ENCODE assay signal across 20 mouse cellular contexts in genomic region chr17:86377863-86378262, GRCm38 (mm10).
DNase-seq lines count a peak whose midpoint lies in the region; ATAC-seq and TF ChIP-seq lines count a peak whose summit lies in the region.
"Had no signal": no experiment of that assay in that cellular context is flagged by ENCODE, and none has a peak within 500 bp of the region (broad histone marks: within the 10 kb centered on the region; RNA-seq: fewer than 3 reads in every experiment).

No protein-coding gene starts in this region.

- H3K4me1 ChIP-seq in forebrain, embryonic 15.5 days, result peaks cover 19% of the 10 kb centered on the region
- H3K4me1 ChIP-seq in forebrain, embryonic 10.5 days, result peaks cover 38% of the 10 kb centered on the region
- H3K4me1 ChIP-seq in spleen, adult 2 months (ENCODE audit: control insufficient read depth, insufficient read depth, insufficient read length), result peaks cover 40% of the 10 kb centered on the region; the same call in 1 of the 2 replicates

- ATAC-seq in forebrain, embryonic 15.5 days (replicated peaks), result 0 out of 2 replicates have a peak, but pooled peaks have one; percentile 21
- ATAC-seq: intestine, postnatal 0 days had no signal

- no peak overlapping the region for H3K4me3 ChIP-seq in forebrain, embryonic 15.5 days
- no peak overlapping the region for H3K4me3 ChIP-seq in forebrain, embryonic 10.5 days
- H3K4me3 ChIP-seq in layer of hippocampus, adult 2 months, result no peak overlapping the region
- H3K4me3 ChIP-seq in spleen, adult 2 months (ENCODE audit: extremely low read depth, insufficient read depth, insufficient read length), result no peak overlapping the region
- H3K4me3 ChIP-seq: embryonic facial prominence, embryonic 12.5 days; erythroblast, embryonic 14.5 days; heart, embryonic 12.5 days; liver, embryonic 15.5 days had no signal

- TF ChIP-seq CTCF in layer of hippocampus, adult 2 months (conservative IDR thresholded peaks at IDR 0.05), result no peak
- TF ChIP-seq CTCF in spleen, adult 2 months (IDR thresholded peaks at IDR 0.05; ENCODE audit: extremely low read depth, insufficient read depth, insufficient read length, insufficient replicate concordance), result no peak

- H3K9ac ChIP-seq in forebrain, embryonic 15.5 days (replicated peaks), result no peak overlapping the region
- H3K9ac ChIP-seq: embryonic facial prominence, embryonic 12.5 days; heart, embryonic 12.5 days; liver, embryonic 15.5 days had no signal

- no peak for DNase-seq in forebrain, embryonic 10.5 days (ENCODE audit: extremely low spot score, low spot score)
- DNase-seq in layer of hippocampus, adult 2 months (ENCODE audit: low spot score in 2 of 2), result no peak
- no peak for DNase-seq in layer of hippocampus, postnatal 25 days (ENCODE audit: extremely low spot score in 1 of 2, low spot score in 1 of 2)
- DNase-seq in spleen, adult 2 months (ENCODE audit: low read depth in 1 of 2, low spot score in 2 of 2), result no peak
- no peak for DNase-seq in spleen, adult 18-20 months
- DNase-seq in frontal cortex, postnatal 36 days (ENCODE audit: low spot score in 2 of 2), result no peak
- DNase-seq: adrenal gland, adult 2 months; cerebellum, adult 11-12 months; gastrocnemius, postnatal 10 days; heart, postnatal 14 days; kidney, postnatal 25 days; liver; midbrain, embryonic 14.5 days; right cerebral cortex, postnatal 14 days had no signal

- no peak for TF ChIP-seq POLR2A in spleen, adult 2 months (IDR thresholded peaks at IDR 0.05; ENCODE audit: low read depth, low read length)

- WGBS in forebrain, embryonic 15.5 days, result 57% methylated on average over 9 of the region's 9 CpGs
- WGBS in forebrain, embryonic 10.5 days, result 90% methylated on average over 9 of the region's 9 CpGs
- WGBS in spleen, adult 2 months, result 87% methylated on average over 9 of the region's 9 CpGs

- H3K27me3 ChIP-seq in forebrain, embryonic 15.5 days, result no peaks in the 10 kb centered on the region
- no peaks in the 10 kb centered on the region for H3K27me3 ChIP-seq in forebrain, embryonic 10.5 days (ENCODE audit: poor library complexity, severe bottlenecking)
- H3K27me3 ChIP-seq in spleen, adult 2 months (ENCODE audit: control insufficient read depth, insufficient read depth, low read length), result no peaks in the 10 kb centered on the region
- H3K27me3 ChIP-seq: embryonic facial prominence, embryonic 12.5 days; heart, embryonic 12.5 days; liver, embryonic 15.5 days had no signal

- no peaks in the 10 kb centered on the region for H3K9me3 ChIP-seq in forebrain, embryonic 15.5 days
- no peaks in the 10 kb centered on the region for H3K9me3 ChIP-seq in forebrain, embryonic 10.5 days
- H3K9me3 ChIP-seq: embryonic facial prominence, embryonic 12.5 days; heart, embryonic 12.5 days; liver, embryonic 15.5 days had no signal

- H3K36me3 ChIP-seq in forebrain, embryonic 15.5 days, result no peaks in the 10 kb centered on the region
- no peaks in the 10 kb centered on the region for H3K36me3 ChIP-seq in forebrain, embryonic 10.5 days (replicated peaks)
- no peaks in the 10 kb centered on the region for H3K36me3 ChIP-seq in spleen, adult 2 months (ENCODE audit: control insufficient read depth, insufficient read depth, low read length)
- H3K36me3 ChIP-seq: embryonic facial prominence, embryonic 12.5 days; heart, embryonic 12.5 days; liver, embryonic 15.5 days had no signal

- H3K27ac ChIP-seq in forebrain, embryonic 15.5 days (replicated peaks), result no peak overlapping the region
- no peak overlapping the region for H3K27ac ChIP-seq in forebrain, embryonic 10.5 days
- peak overlapping the region; percentile 40; the same call in 1 of the 2 replicates for H3K27ac ChIP-seq in layer of hippocampus, adult 2 months
- peak overlapping the region; percentile 85 for H3K27ac ChIP-seq in spleen, adult 2 months (ENCODE audit: insufficient read depth, low read length)
- H3K27ac ChIP-seq: embryonic facial prominence, embryonic 12.5 days; liver, embryonic 15.5 days had no signal

- H3K4me2 ChIP-seq in forebrain, embryonic 15.5 days (replicated peaks), result no peak overlapping the region
- H3K4me2 ChIP-seq: embryonic facial prominence, embryonic 12.5 days; heart, embryonic 12.5 days; liver, embryonic 15.5 days had no signal

Comparison
In these comparisons a context has a peak if more than half of its experiments do, and no peak if none do; other contexts are left out.
1. H3K27ac ChIP-seq: peak in layer of hippocampus, adult 2 months (single experiment) and spleen, adult 2 months (single experiment); none in forebrain, embryonic 15.5 days (single experiment) and forebrain, embryonic 10.5 days (single experiment).